8 mouse cellular contexts compared by ENCODE assay signal in the genomic region with DNA sequence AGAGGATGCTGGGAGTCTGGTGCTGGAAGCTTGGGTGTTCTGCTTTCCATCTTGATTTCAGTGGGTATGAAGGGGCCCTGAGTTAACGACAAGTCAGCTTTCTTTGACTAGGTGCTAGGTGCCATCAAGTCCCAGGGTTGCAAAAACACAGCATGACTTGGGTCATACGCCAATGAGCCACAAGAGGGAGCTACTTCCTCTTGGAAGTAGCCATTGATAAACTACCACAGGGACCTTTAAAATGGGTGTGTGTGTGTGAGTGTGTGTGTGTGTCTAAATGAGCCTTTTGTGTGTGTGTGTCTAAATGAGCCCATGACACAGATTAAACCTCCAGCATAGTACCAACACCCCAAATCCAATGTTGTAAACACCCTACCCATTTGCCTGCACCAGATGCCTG.
A peak's percentile ranks its signal among the peaks of the same experiment; 100 is the strongest.
DNase-seq lines count a peak whose midpoint lies in the region; ATAC-seq and TF ChIP-seq lines count a peak whose summit lies in the region.

No protein-coding gene starts in this region.

- H3K27ac ChIP-seq in midbrain, embryonic 10.5 days (replicated peaks): no peak overlapping the region
- no peak overlapping the region for H3K27ac ChIP-seq in midbrain, embryonic 13.5 days
- H3K27ac ChIP-seq in forebrain, postnatal 0 days (ENCODE audit: low read depth, low read length): no peak overlapping the region
- H3K27ac ChIP-seq in hindbrain, embryonic 16.5 days (ENCODE audit: low read depth, low read length): no peak overlapping the region

- no peaks in the 10 kb centered on the region for H3K27me3 ChIP-seq in midbrain, embryonic 10.5 days (ENCODE audit: low read depth, poor library complexity, severe bottlenecking)
- no peaks in the 10 kb centered on the region for H3K27me3 ChIP-seq in midbrain, embryonic 13.5 days
- no peaks in the 10 kb centered on the region for H3K27me3 ChIP-seq in forebrain, postnatal 0 days (ENCODE audit: insufficient read depth, low read length)
- no peaks in the 10 kb centered on the region for H3K27me3 ChIP-seq in hindbrain, embryonic 16.5 days (replicated peaks; ENCODE audit: control insufficient read depth, insufficient read depth, low read length)
- no peaks in the 10 kb centered on the region for H3K27me3 ChIP-seq in splenic B cell, adult 2 months (ENCODE audit: control insufficient read depth, insufficient read depth, low read length, poor library complexity, severe bottlenecking)

- DNase-seq in midbrain, embryonic 10.5 days (ENCODE audit: low spot score): peak; percentile 63
- DNase-seq in cerebellum, adult 11-12 months: peak; percentile 35
- peak; percentile 59 for DNase-seq in forebrain, postnatal 0 days
- DNase-seq in left cerebral cortex, adult 18-20 months (ENCODE audit: low spot score in 2 of 2): peak; percentile 75 to 78
- peak; percentile 73 for DNase-seq in mesoderm, embryonic 11.5 days (ENCODE audit: low read depth, low spot score)
- DNase-seq in splenic B cell, adult 2 months (ENCODE audit: low read depth, low spot score): peak; percentile 89

- H3K9me3 ChIP-seq in midbrain, embryonic 10.5 days (replicated peaks): no peaks in the 10 kb centered on the region
- no peaks in the 10 kb centered on the region for H3K9me3 ChIP-seq in midbrain, embryonic 13.5 days
- H3K9me3 ChIP-seq in forebrain, postnatal 0 days (ENCODE audit: low read length): no peaks in the 10 kb centered on the region
- no peaks in the 10 kb centered on the region for H3K9me3 ChIP-seq in hindbrain, embryonic 16.5 days (ENCODE audit: control insufficient read depth, low read length)

- TF ChIP-seq CTCF in forebrain, postnatal 0 days (IDR thresholded peaks at IDR 0.05; ENCODE audit: low read depth): peak; percentile 76

- H3K36me3 ChIP-seq in midbrain, embryonic 10.5 days: no peaks in the 10 kb centered on the region
- no peaks in the 10 kb centered on the region for H3K36me3 ChIP-seq in midbrain, embryonic 13.5 days
- H3K36me3 ChIP-seq in forebrain, postnatal 0 days (ENCODE audit: insufficient read depth): no peaks in the 10 kb centered on the region
- H3K36me3 ChIP-seq in hindbrain, embryonic 16.5 days (ENCODE audit: control insufficient read depth, insufficient read depth, low read length): no peaks in the 10 kb centered on the region
- H3K36me3 ChIP-seq in splenic B cell, adult 2 months (ENCODE audit: control insufficient read depth, insufficient read depth, low read length, poor library complexity, severe bottlenecking): peaks cover 5% of the 10 kb centered on the region

- 19% methylated on average over 2 of the region's 2 CpGs for WGBS in midbrain, embryonic 10.5 days
- 11% methylated on average over 2 of the region's 2 CpGs for WGBS in midbrain, embryonic 13.5 days
- WGBS in forebrain, postnatal 0 days: 13% methylated on average over 2 of the region's 2 CpGs
- WGBS in hindbrain, embryonic 16.5 days: 6% methylated on average over 2 of the region's 2 CpGs

- H3K4me1 ChIP-seq in midbrain, embryonic 10.5 days: no peaks in the 10 kb centered on the region
- no peaks in the 10 kb centered on the region for H3K4me1 ChIP-seq in midbrain, embryonic 13.5 days (replicated peaks)
- H3K4me1 ChIP-seq in forebrain, postnatal 0 days (ENCODE audit: insufficient read depth): no peaks in the 10 kb centered on the region
- no peaks in the 10 kb centered on the region for H3K4me1 ChIP-seq in hindbrain, embryonic 16.5 days (ENCODE audit: control insufficient read depth, insufficient read depth, low read depth, low read length)

- H3K4me2 ChIP-seq in midbrain, embryonic 13.5 days (replicated peaks): no peak overlapping the region
- H3K4me2 ChIP-seq in forebrain, postnatal 0 days (ENCODE audit: low read depth): no peak overlapping the region
- no peak overlapping the region for H3K4me2 ChIP-seq in hindbrain, embryonic 16.5 days (ENCODE audit: low read length)

- ATAC-seq in midbrain, embryonic 13.5 days: no peak
- no peak for ATAC-seq in forebrain, postnatal 0 days
- ATAC-seq in hindbrain, embryonic 16.5 days: peak; percentile 15; the same call in 1 of the 2 replicates

- H3K4me3 ChIP-seq in midbrain, embryonic 10.5 days: no peak overlapping the region
- no peak overlapping the region for H3K4me3 ChIP-seq in midbrain, embryonic 13.5 days (replicated peaks)
- no peak overlapping the region for H3K4me3 ChIP-seq in forebrain, postnatal 0 days (ENCODE audit: low read depth, low read length)
- no peak overlapping the region for H3K4me3 ChIP-seq in hindbrain, embryonic 16.5 days (ENCODE audit: low read length)

- H3K9ac ChIP-seq in midbrain, embryonic 13.5 days (replicated peaks): no peak overlapping the region
- H3K9ac ChIP-seq in forebrain, postnatal 0 days: no peak overlapping the region
- no peak overlapping the region for H3K9ac ChIP-seq in hindbrain, embryonic 16.5 days (ENCODE audit: low read depth, low read length)

Comparison
In these comparisons a context has a peak if more than half of its experiments do, and no peak if none do; other contexts are left out.
1. DNase-seq: peak in every context shown above with its lines; median percentile 89 in splenic B cell, adult 2 months; 76 in left cerebral cortex, adult 18-20 months; 73 in mesoderm, embryonic 11.5 days; 63 in midbrain, embryonic 10.5 days; 59 in forebrain, postnatal 0 days; 35 in cerebellum, adult 11-12 months.